Mouse (Mus musculus) embryonic fibroblast, embryonic 13.5 days (primary cell): ENCODE measurements at regions not wholly inside any gene's neighbourhood (a gene's known extent, or its start where the extent isn't known, plus 50 kb on each side); places are given as distances from the start of the nearest gene placed in this dataset.
A peak's percentile ranks its signal among the peaks of the same experiment; 100 is the strongest.

Experiments
- H3K27ac ChIP-seq: 2 replicates; pipeline ENCODE4 v1.5.1; 2012; ENCODE audit warnings: low read length, control low read depth, inconsistent platforms; ENCODE audit not compliant: insufficient read depth
- H3K4me1 ChIP-seq: 2 replicates; pipeline ENCODE4 v1.6.1; 2011; ENCODE audit warnings: low read length; ENCODE audit not compliant: control insufficient read depth, insufficient read depth
- H3K4me3 ChIP-seq: 2 replicates; pipeline ENCODE4 v1.5.1; 2011; ENCODE audit warnings: mild to moderate bottlenecking, control low read depth, low read length; ENCODE audit not compliant: insufficient read depth
- CTCF ChIP-seq: IDR thresholded peaks from 2 replicates; pipeline ENCODE4 v1.5.1; 2011; ENCODE audit warnings: mild to moderate bottlenecking, control low read depth, low read length, moderate library complexity, borderline replicate concordance; ENCODE audit not compliant: insufficient read depth
- POLR2A ChIP-seq: IDR thresholded peaks from 2 replicates; pipeline ENCODE4 v1.6.1; 2011; ENCODE audit warnings: low read depth, mild to moderate bottlenecking, control low read depth, low read length, moderate library complexity

GRCm38 (mm10) chr14:76632763-76633162, 76.1 kb upstream of the Serp2 start:
- H3K27ac ChIP-seq, result no peak overlapping the region
- H3K4me3 ChIP-seq, result no peak overlapping the region
- TF ChIP-seq POLR2A (no peak), CTCF (no peak)
- H3K4me1 ChIP-seq, result peaks cover 6% of the 10 kb centered on the region; the same call in 1 of the 2 replicates

GRCm38 (mm10) chr14:76631740-76632139, 75.1 kb upstream of the Serp2 start:
- Histone ChIP-seq H3K27ac (no peak overlapping the region), H3K4me3 (no peak overlapping the region), H3K4me1 (peaks cover 6% of the 10 kb centered on the region; the same call in 1 of the 2 replicates)
- TF ChIP-seq CTCF (no peak), POLR2A (no peak)

- Histone ChIP-seq H3K4me3 (no peak overlapping the region), H3K4me1 (peaks cover 6% of the 10 kb centered on the region; the same call in 1 of the 2 replicates), H3K27ac (no peak overlapping the region)
- TF ChIP-seq POLR2A, result no peak
- TF ChIP-seq CTCF, result no peak
Measured at GRCm38 (mm10) chr14:76631181-76631580, 74.5 kb upstream of the Serp2 start.

GRCm38 (mm10) chr14:76629913-76630478, 73.3 kb upstream of the Serp2 start:
- no peak overlapping the region for H3K4me3 ChIP-seq
- no peak for TF ChIP-seq POLR2A
- no peak for TF ChIP-seq CTCF
- H3K4me1 ChIP-seq, result peaks cover 6% of the 10 kb centered on the region; the same call in 1 of the 2 replicates
- H3K27ac ChIP-seq, result no peak overlapping the region

GRCm38 (mm10) chr14:76628182-76628892, 71.6 kb upstream of the Serp2 start:
- Histone ChIP-seq H3K4me1 (peaks cover 12% of the 10 kb centered on the region; the same call in 1 of the 2 replicates), H3K4me3 (no peak overlapping the region), H3K27ac (no peak overlapping the region)
- TF ChIP-seq POLR2A (no peak), CTCF (no peak)

- TF ChIP-seq POLR2A, result no peak
- no peak for TF ChIP-seq CTCF
- Histone ChIP-seq H3K27ac (no peak overlapping the region), H3K4me1 (peaks cover 16% of the 10 kb centered on the region; the same call in 1 of the 2 replicates), H3K4me3 (no peak overlapping the region)
Measured at GRCm38 (mm10) chr14:76625589-76626368, 69.1 kb upstream of the Serp2 start.

GRCm38 (mm10) chr14:76624626-76625378, 68.1 kb upstream of the Serp2 start:
- Histone ChIP-seq H3K4me1 (peaks cover 10% of the 10 kb centered on the region; the same call in 1 of the 2 replicates), H3K27ac (no peak overlapping the region), H3K4me3 (no peak overlapping the region)
- TF ChIP-seq CTCF (no peak), POLR2A (no peak)

GRCm38 (mm10) chr14:76623371-76623988, 66.8 kb upstream of the Serp2 start:
- no peak for TF ChIP-seq POLR2A
- no peak for TF ChIP-seq CTCF
- no peak overlapping the region for H3K27ac ChIP-seq
- no peak overlapping the region for H3K4me3 ChIP-seq
- peaks cover 10% of the 10 kb centered on the region; the same call in 1 of the 2 replicates for H3K4me1 ChIP-seq

- Histone ChIP-seq H3K4me1 (peaks cover 13% of the 10 kb centered on the region; the same call in 1 of the 2 replicates), H3K4me3 (no peak overlapping the region), H3K27ac (peak overlapping the region; percentile 19)
- TF ChIP-seq CTCF, result no peak
- no peak for TF ChIP-seq POLR2A
Measured at GRCm38 (mm10) chr14:76622634-76623291, 66.1 kb upstream of the Serp2 start.
